Mouse (Mus musculus) CH12.LX (cell line): Measurements from ENCODE around the gene Myh8. TPM values are rescaled to one million over a fixed set of nuclear protein-coding genes. Genes with fewer than 3 reads are reported as not detected.

Experiments used
- DNase-seq: peaks from one replicate; pipeline ENCODE4 v3.0.0-alpha.2; 2013; ENCODE audit errors: extremely low read depth
- H3K27ac ChIP-seq: 2 replicates; pipeline ENCODE4 v1.5.1; 2012; ENCODE audit warnings: low read depth, mild to moderate bottlenecking, control low read depth, moderate library complexity; ENCODE audit not compliant: insufficient read depth
- H3K27me3 ChIP-seq: replicated peaks from 2 replicates; pipeline ENCODE3; 2012; ENCODE audit warnings: inconsistent platforms
- H3K36me3 ChIP-seq, 2 experiments: replicated peaks in 1 of 2; 2 replicates each; pipeline versions ENCODE3 to v1.6.1; 2012; ENCODE audit warnings: inconsistent platforms in 1 of 2, low read length in 1 of 2, mild to moderate bottlenecking in 1 of 2, mixed read lengths in 1 of 2, moderate library complexity in 1 of 2; ENCODE audit not compliant: control insufficient read depth in 1 of 2, insufficient read depth in 1 of 2
- H3K4me1 ChIP-seq, 2 experiments: 2 replicates each; pipeline ENCODE4 v1.6.1; 2012; ENCODE audit warnings: inconsistent platforms in 1 of 2, moderate library complexity in 1 of 2; ENCODE audit not compliant: insufficient read depth in 2 of 2, control insufficient read depth in 1 of 2
- H3K4me2 ChIP-seq: 2 replicates; pipeline ENCODE4 v1.6.1; 2012; ENCODE audit warnings: low read depth, mild to moderate bottlenecking, control low read depth; ENCODE audit not compliant: poor library complexity, insufficient read depth, severe bottlenecking
- H3K4me3 ChIP-seq, 3 experiments: fragments of 150-350 bp in 1 of 3; sonication (generic) in 1 of 3; replicated peaks in 1 of 3; 2 replicates each; pipeline versions ENCODE3 to v1.5.1; 2011 to 2012; ENCODE audit warnings: low read depth in 2 of 3, low read length in 2 of 3, mild to moderate bottlenecking in 2 of 3, moderate library complexity in 2 of 3, control low read depth in 1 of 3, improper control_type of control experiment in 1 of 3, inconsistent platforms in 1 of 3, mixed read lengths in 1 of 3; ENCODE audit not compliant: poor library complexity in 1 of 3
- H3K79me2 ChIP-seq: replicated peaks from 2 replicates; pipeline ENCODE4 v1.6.1; 2012; ENCODE audit warnings: mild to moderate bottlenecking, moderate library complexity; ENCODE audit not compliant: control insufficient read depth, poor library complexity, insufficient read depth, severe bottlenecking; ENCODE audit errors: extremely low read depth
- H3K9ac ChIP-seq: 2 replicates; pipeline ENCODE4 v1.6.1; 2012; ENCODE audit warnings: low read depth, mild to moderate bottlenecking, control low read depth, moderate library complexity; ENCODE audit not compliant: insufficient read depth
- H3K9me3 ChIP-seq: replicated peaks from 2 replicates; pipeline ENCODE3; 2012; ENCODE audit warnings: low read length, inconsistent platforms, mixed read lengths
- CTCF ChIP-seq, 2 experiments: IDR thresholded peaks in 1 of 2; conservative IDR thresholded peaks in 1 of 2; 2 replicates each; pipeline ENCODE4 v1.5.1; 2011 to 2012; ENCODE audit warnings: low read depth in 2 of 2, low read length in 2 of 2, improper control_type of control experiment in 1 of 2, inconsistent platforms in 1 of 2, mild to moderate bottlenecking in 1 of 2, moderate library complexity in 1 of 2
- E2F4 ChIP-seq: IDR thresholded peaks from 2 replicates; pipeline ENCODE4 v1.6.1; 2011; ENCODE audit warnings: low read depth, low read length, improper control_type of control experiment; ENCODE audit not compliant: insufficient replicate concordance
- ELF1 ChIP-seq: IDR thresholded peaks from 2 replicates; pipeline ENCODE4 v1.6.1; 2014; ENCODE audit warnings: low read depth, mild to moderate bottlenecking, inconsistent platforms, low read length, improper control_type of control experiment
- EP300 ChIP-seq: IDR thresholded peaks from 2 replicates; pipeline ENCODE4 v1.6.1; 2011; ENCODE audit warnings: low read length, improper control_type of control experiment
- GABPA ChIP-seq: IDR thresholded peaks from 2 replicates; pipeline ENCODE4 v1.6.1; 2012; ENCODE audit warnings: low read depth, low read length, improper control_type of control experiment, inconsistent platforms; ENCODE audit not compliant: insufficient replicate concordance
- JUN ChIP-seq: IDR thresholded peaks from 2 replicates; pipeline ENCODE4 v1.6.1; 2011; ENCODE audit warnings: low read depth, mild to moderate bottlenecking, low read length, improper control_type of control experiment, moderate library complexity; ENCODE audit not compliant: insufficient read depth
- KAT2A ChIP-seq: IDR thresholded peaks from 2 replicates; pipeline ENCODE4 v1.6.1; 2012; ENCODE audit warnings: low read length, improper control_type of control experiment, inconsistent platforms; ENCODE audit not compliant: insufficient replicate concordance
- MAFK ChIP-seq: IDR thresholded peaks from 2 replicates; pipeline ENCODE4 v1.6.1; 2011; ENCODE audit warnings: low read length, improper control_type of control experiment; ENCODE audit not compliant: insufficient replicate concordance
- MAZ ChIP-seq: IDR thresholded peaks from 2 replicates; pipeline ENCODE4 v1.6.1; 2012; ENCODE audit warnings: low read depth, mild to moderate bottlenecking, inconsistent platforms, low read length, improper control_type of control experiment, moderate library complexity
- MEF2A ChIP-seq: IDR thresholded peaks from 2 replicates; pipeline ENCODE4 v1.6.1; 2014; ENCODE audit warnings: low read depth, mild to moderate bottlenecking, inconsistent platforms, low read length, improper control_type of control experiment, borderline replicate concordance
- MXI1 ChIP-seq: IDR thresholded peaks from 2 replicates; pipeline ENCODE4 v1.6.1; 2011; ENCODE audit warnings: mild to moderate bottlenecking, low read depth, low read length, improper control_type of control experiment
- MYC ChIP-seq: IDR thresholded peaks from 2 replicates; pipeline ENCODE4 v1.6.1; 2011; ENCODE audit warnings: low read depth, mild to moderate bottlenecking, improper control_type of control experiment, low read length
- NELFE ChIP-seq: IDR thresholded peaks from 2 replicates; pipeline ENCODE4 v1.6.1; 2011; ENCODE audit warnings: low read depth, low read length, improper control_type of control experiment
- NRF1 ChIP-seq: IDR thresholded peaks from 2 replicates; pipeline ENCODE4 v1.6.1; 2014; ENCODE audit warnings: low read depth, mild to moderate bottlenecking, inconsistent platforms, low read length, improper control_type of control experiment, moderate library complexity
- SIN3A ChIP-seq: IDR thresholded peaks from 2 replicates; pipeline ENCODE4 v1.6.1; 2012; ENCODE audit warnings: low read length, improper control_type of control experiment, inconsistent platforms
- SMC3 ChIP-seq: IDR thresholded peaks from 2 replicates; pipeline ENCODE4 v1.6.1; 2011; ENCODE audit warnings: low read depth, low read length, improper control_type of control experiment
- TBP ChIP-seq: conservative IDR thresholded peaks from 2 replicates; pipeline ENCODE4 v1.6.1; 2011; ENCODE audit warnings: low read depth, low read length, improper control_type of control experiment
- TCF12 ChIP-seq: IDR thresholded peaks from 2 replicates; pipeline ENCODE4 v1.6.1; 2014; ENCODE audit warnings: low read depth, mild to moderate bottlenecking, inconsistent platforms, low read length, improper control_type of control experiment
- UBTF ChIP-seq: IDR thresholded peaks from 2 replicates; pipeline ENCODE4 v1.6.1; 2012; ENCODE audit warnings: low read depth, mild to moderate bottlenecking, inconsistent platforms, low read length, improper control_type of control experiment, moderate library complexity
- USF1 ChIP-seq: IDR thresholded peaks from 2 replicates; pipeline ENCODE4 v1.6.1; 2014; ENCODE audit warnings: low read depth, mild to moderate bottlenecking, inconsistent platforms, low read length, improper control_type of control experiment
- USF2 ChIP-seq: conservative IDR thresholded peaks from 2 replicates; pipeline ENCODE4 v1.6.1; 2011; ENCODE audit warnings: low read depth, low read length, improper control_type of control experiment
- ZC3H11A ChIP-seq: IDR thresholded peaks from 2 replicates; pipeline ENCODE4 v1.6.1; 2012; ENCODE audit warnings: low read depth, mild to moderate bottlenecking, inconsistent platforms, low read length, improper control_type of control experiment
- ZNF384 ChIP-seq: IDR thresholded peaks from 2 replicates; pipeline ENCODE4 v1.6.1; 2012; ENCODE audit warnings: low read depth, low read length, improper control_type of control experiment, inconsistent platforms
- dilution Hi-C: fragments of 300-500 bp; cut with MboI; formaldehyde crosslinking; loops from 2 replicates; pipeline ENCODE4 v1.14.3; 2020; ENCODE audit warnings: low sequenced_read_pairs; ENCODE audit not compliant: extremely low pct_unique_long_range_greater_than_20kb, extremely low pct_ligation_motif_present
- in situ Hi-C: fragments of 300-500 bp; cut with MboI; formaldehyde crosslinking; loops from 3 replicates; pipeline ENCODE4 v1.14.3; 2019; ENCODE audit warnings: low sequenced_read_pairs, low pct_ligation_motif_present, low pct_unique_long_range_greater_than_20kb, mixed read lengths
- polyA plus RNA-seq: library from polyadenylated mRNA; unstranded; fragments of >175 nt; gene quantifications from 2 replicates; pipeline ENCODE4 v1.2.1, GENCODE M21; 2012; ENCODE audit warnings: low read depth; ENCODE audit not compliant: insufficient read length
- total RNA-seq, 2 experiments: library from RNA; depleted of rRNA; stranded (reverse); fragments of 300-350 nt in 1 of 2; fragments of >200 nt in 1 of 2; gene quantifications; 2 replicates each; pipeline ENCODE4 v1.2.3; 2012 to 2014

Myh8 gene
- total and polyA plus RNA-seq, 3 experiments = 0.04 TPM; not detected in 2

DNA sequence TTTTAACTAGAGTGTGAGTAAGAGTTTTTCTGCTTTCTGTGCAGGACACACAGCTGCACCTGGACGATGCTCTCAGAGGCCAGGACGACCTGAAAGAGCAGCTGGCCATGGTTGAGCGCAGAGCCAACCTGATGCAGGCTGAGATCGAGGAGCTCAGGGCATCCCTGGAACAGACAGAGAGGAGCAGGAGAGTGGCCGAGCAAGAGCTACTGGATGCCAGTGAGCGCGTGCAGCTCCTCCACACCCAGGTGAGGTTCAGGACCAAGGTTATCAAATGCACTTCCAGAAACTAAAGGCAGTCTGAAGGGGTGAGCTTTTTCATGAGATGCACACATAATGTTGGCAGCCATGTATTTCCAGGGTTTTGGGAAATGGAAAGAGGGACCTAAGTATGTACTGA is 19.9 kb upstream of the Myh8 start:
- no peak for DNase-seq
- dilution Hi-C loops = no loop called here
- peaks cover 3 to 5% of the 10 kb centered on the region in 2 experiments; a peak in 1 of 4 replicates for H3K4me1 ChIP-seq
- H3K4me3 ChIP-seq = no peak overlapping the region
- no peaks in the 10 kb centered on the region for H3K79me2 ChIP-seq
- no peaks in the 10 kb centered on the region for H3K36me3 ChIP-seq
- H3K4me2 ChIP-seq = no peak overlapping the region
- H3K9me3 ChIP-seq = no peaks in the 10 kb centered on the region
- no peak for TF ChIP-seq UBTF
- TF ChIP-seq TCF12 = no peak
- TF ChIP-seq GABPA = no peak
- TF ChIP-seq EP300 = no peak
- TF ChIP-seq SIN3A = no peak
- TF ChIP-seq NRF1 = no peak
- no peak for TF ChIP-seq MEF2A
- no peak for TF ChIP-seq MXI1
- TF ChIP-seq MAZ = no peak
- TF ChIP-seq USF2 = no peak
- no peak for TF ChIP-seq SMC3
- TF ChIP-seq TBP = no peak
- TF ChIP-seq MAFK = no peak
- no peak for TF ChIP-seq JUN
- TF ChIP-seq ELF1 = no peak
- no peak for TF ChIP-seq NELFE
- no peak for TF ChIP-seq E2F4
- no peak for TF ChIP-seq MYC
- TF ChIP-seq ZC3H11A = no peak
- TF ChIP-seq USF1 = no peak
- no peaks in the 10 kb centered on the region for H3K27me3 ChIP-seq
- H3K9ac ChIP-seq = no peak overlapping the region
- in situ Hi-C loops = no loop called here
- no peak overlapping the region for H3K27ac ChIP-seq

DNA sequence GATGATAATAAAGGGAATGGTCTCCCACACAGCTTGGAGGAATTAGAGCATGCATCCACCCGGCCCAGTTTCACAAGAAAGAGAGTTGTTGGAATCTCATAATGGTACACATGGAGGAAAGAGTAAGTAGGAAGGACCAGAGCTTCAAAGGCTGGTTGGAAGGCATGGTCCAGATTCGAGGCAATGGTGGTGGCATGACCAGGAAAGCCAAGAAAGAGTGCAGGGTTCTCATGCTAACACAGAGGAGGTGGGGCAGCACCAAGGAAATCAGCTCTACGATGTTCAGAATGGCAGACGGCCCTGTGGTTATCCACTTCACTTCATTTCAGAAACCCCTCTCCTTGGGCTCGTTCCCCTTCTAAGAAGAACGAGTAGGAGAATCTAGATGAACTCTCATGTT is 16.0 kb upstream of the Myh8 start:
- no peak for TF ChIP-seq JUN
- TF ChIP-seq ZNF384 = no peak
- no peak for TF ChIP-seq ELF1
- no peak for TF ChIP-seq CTCF (conservative IDR thresholded peaks at IDR 0.05 in 1 of 2, IDR thresholded peaks at IDR 0.05 in 1 of 2; ENCODE audit: low read depth in 2 of 2, low read length in 2 of 2)
- TF ChIP-seq NELFE = no peak
- TF ChIP-seq KAT2A = no peak
- in situ Hi-C loops = no loop called here
- dilution Hi-C loops = no loop called here
- Histone ChIP-seq H3K27ac (no peak overlapping the region), H3K27me3 (no peaks in the 10 kb centered on the region), H3K4me2 (no peak overlapping the region), H3K9ac (no peak overlapping the region), H3K9me3 (no peaks in the 10 kb centered on the region), H3K4me3 (no peak overlapping the region), H3K4me1 (peaks cover 3 to 4% of the 10 kb centered on the region in 2 experiments; a peak in 1 of 4 replicates), H3K36me3 (no peaks in the 10 kb centered on the region), H3K79me2 (no peaks in the 10 kb centered on the region)
- DNase-seq = no peak
